Mouse (Mus musculus): ENCODE measurements around the gene Myo9a. TPM values are rescaled to one million over a fixed set of nuclear protein-coding genes. Genes with fewer than 3 reads are reported as not detected.

Myo9a gene
- polyA plus RNA-seq, 1 experiment = 4.1 TPM

- no peak within 1 kb of the TSS for H3K4me3 ChIP-seq (ENCODE audit: control insufficient read depth, insufficient read depth, low read length)
- H3K27me3 ChIP-seq (ENCODE audit: control insufficient read depth, insufficient read depth, low read length) = no peaks in the 10 kb centered on the region
- no peak for TF ChIP-seq POLR2A (IDR thresholded peaks at IDR 0.05; ENCODE audit: control insufficient read depth, extremely low read depth, insufficient read depth, low read length, poor library complexity)
- no peak for TF ChIP-seq CTCF (IDR thresholded peaks at IDR 0.05; ENCODE audit: borderline replicate concordance, control insufficient read depth, extremely low read depth, insufficient read depth, low read length, poor library complexity)
- no peak within 1 kb of the TSS for H3K27ac ChIP-seq (ENCODE audit: control insufficient read depth, insufficient read depth, low read length)
- 94% methylated on average over 10 of the region's 10 CpGs for WGBS
- H3K36me3 ChIP-seq (ENCODE audit: control insufficient read depth, insufficient read depth, low read length) = no peaks in the 10 kb centered on the region
- no peak for DNase-seq
- no peaks in the 10 kb centered on the region for H3K4me1 ChIP-seq (replicated peaks; ENCODE audit: control insufficient read depth, insufficient read depth, low read length)
These were observed 209.9 kb downstream of the Myo9a start, which contains the start of gene Nr2e3 for GRCm38 (mm10) chr9:59960559-59960958. Gene Nr2e3 (minus strand): TSS chr9:59960659.

GRCm38 (mm10) chr9:59961201-59961955 is 210.7 kb downstream of the Myo9a start:
- no peaks in the 10 kb centered on the region for H3K4me1 ChIP-seq (replicated peaks; ENCODE audit: control insufficient read depth, insufficient read depth, low read length)
- TF ChIP-seq CTCF (IDR thresholded peaks at IDR 0.05; ENCODE audit: borderline replicate concordance, control insufficient read depth, extremely low read depth, insufficient read depth, low read length, poor library complexity) = no peak
- no peak for TF ChIP-seq POLR2A (IDR thresholded peaks at IDR 0.05; ENCODE audit: control insufficient read depth, extremely low read depth, insufficient read depth, low read length, poor library complexity)
- H3K36me3 ChIP-seq (ENCODE audit: control insufficient read depth, insufficient read depth, low read length) = no peaks in the 10 kb centered on the region
- no peak overlapping the region for H3K4me3 ChIP-seq (ENCODE audit: control insufficient read depth, insufficient read depth, low read length)
- WGBS = 86% methylated on average over 14 of the region's 14 CpGs
- H3K27ac ChIP-seq (ENCODE audit: control insufficient read depth, insufficient read depth, low read length) = no peak overlapping the region
- H3K27me3 ChIP-seq (ENCODE audit: control insufficient read depth, insufficient read depth, low read length) = no peaks in the 10 kb centered on the region
- DNase-seq = no peak

GRCm38 (mm10) chr9:59964367-59964766 is 213.7 kb downstream of the Myo9a start:
- Histone ChIP-seq H3K4me3 (ENCODE audit: control insufficient read depth, insufficient read depth, low read length) (no peak overlapping the region), H3K4me1 (replicated peaks; ENCODE audit: control insufficient read depth, insufficient read depth, low read length) (no peaks in the 10 kb centered on the region), H3K27ac (ENCODE audit: control insufficient read depth, insufficient read depth, low read length) (no peak overlapping the region), H3K27me3 (ENCODE audit: control insufficient read depth, insufficient read depth, low read length) (no peaks in the 10 kb centered on the region), H3K36me3 (ENCODE audit: control insufficient read depth, insufficient read depth, low read length) (no peaks in the 10 kb centered on the region)
- WGBS = 57% methylated on average over 3 of the region's 3 CpGs
- no peak for DNase-seq
- TF ChIP-seq POLR2A (IDR thresholded peaks at IDR 0.05; ENCODE audit: control insufficient read depth, extremely low read depth, insufficient read depth, low read length, poor library complexity) (no peak), CTCF (IDR thresholded peaks at IDR 0.05; ENCODE audit: borderline replicate concordance, control insufficient read depth, extremely low read depth, insufficient read depth, low read length, poor library complexity) (no peak)

- Histone ChIP-seq H3K36me3 (ENCODE audit: control insufficient read depth, insufficient read depth, low read length) (no peaks in the 10 kb centered on the region), H3K27ac (ENCODE audit: control insufficient read depth, insufficient read depth, low read length) (no peak overlapping the region), H3K27me3 (ENCODE audit: control insufficient read depth, insufficient read depth, low read length) (no peaks in the 10 kb centered on the region), H3K4me3 (ENCODE audit: control insufficient read depth, insufficient read depth, low read length) (no peak overlapping the region), H3K4me1 (replicated peaks; ENCODE audit: control insufficient read depth, insufficient read depth, low read length) (no peaks in the 10 kb centered on the region)
- TF ChIP-seq POLR2A (IDR thresholded peaks at IDR 0.05; ENCODE audit: control insufficient read depth, extremely low read depth, insufficient read depth, low read length, poor library complexity) = no peak
- no peak for TF ChIP-seq CTCF (IDR thresholded peaks at IDR 0.05; ENCODE audit: borderline replicate concordance, control insufficient read depth, extremely low read depth, insufficient read depth, low read length, poor library complexity)
- WGBS = 94% methylated on average over 10 of the region's 10 CpGs
- DNase-seq = no peak
These were observed 214.3 kb downstream of the Myo9a start for GRCm38 (mm10) chr9:59965046-59965445.

GRCm38 (mm10) chr9:59969383-59969782 is 218.7 kb downstream of the Myo9a start:
- H3K27ac ChIP-seq (ENCODE audit: control insufficient read depth, insufficient read depth, low read length) = no peak overlapping the region
- H3K4me1 ChIP-seq (replicated peaks; ENCODE audit: control insufficient read depth, insufficient read depth, low read length) = no peaks in the 10 kb centered on the region
- H3K36me3 ChIP-seq (ENCODE audit: control insufficient read depth, insufficient read depth, low read length) = no peaks in the 10 kb centered on the region
- no peaks in the 10 kb centered on the region for H3K27me3 ChIP-seq (ENCODE audit: control insufficient read depth, insufficient read depth, low read length)
- peak; percentile 51 for DNase-seq
- no peak overlapping the region for H3K4me3 ChIP-seq (ENCODE audit: control insufficient read depth, insufficient read depth, low read length)
- 25% methylated on average over 6 of the region's 6 CpGs for WGBS
- peak; percentile 71; the same call in 1 of the 2 replicates for TF ChIP-seq CTCF (IDR thresholded peaks at IDR 0.05; ENCODE audit: borderline replicate concordance, control insufficient read depth, extremely low read depth, insufficient read depth, low read length, poor library complexity)
- TF ChIP-seq POLR2A (IDR thresholded peaks at IDR 0.05; ENCODE audit: control insufficient read depth, extremely low read depth, insufficient read depth, low read length, poor library complexity) = no peak

- H3K4me3 ChIP-seq (ENCODE audit: control insufficient read depth, insufficient read depth, low read length) = no peak overlapping the region
- TF ChIP-seq POLR2A (IDR thresholded peaks at IDR 0.05; ENCODE audit: control insufficient read depth, extremely low read depth, insufficient read depth, low read length, poor library complexity) (no peak), CTCF (IDR thresholded peaks at IDR 0.05; ENCODE audit: borderline replicate concordance, control insufficient read depth, extremely low read depth, insufficient read depth, low read length, poor library complexity) (no peak)
- no peak overlapping the region for H3K27ac ChIP-seq (ENCODE audit: control insufficient read depth, insufficient read depth, low read length)
- no peaks in the 10 kb centered on the region for H3K27me3 ChIP-seq (ENCODE audit: control insufficient read depth, insufficient read depth, low read length)
- WGBS = 86% methylated on average over 4 of the region's 4 CpGs
- no peaks in the 10 kb centered on the region for H3K36me3 ChIP-seq (ENCODE audit: control insufficient read depth, insufficient read depth, low read length)
- no peaks in the 10 kb centered on the region for H3K4me1 ChIP-seq (replicated peaks; ENCODE audit: control insufficient read depth, insufficient read depth, low read length)
- DNase-seq = no peak
These were observed 220.6 kb downstream of the Myo9a start for GRCm38 (mm10) chr9:59971263-59971662.

Other genes with a start within 250 kb of the Myo9a start
- gene Hexa, start 211.4 kb upstream of the Myo9a start, polyA plus RNA-seq (2012; rRNA removed) = 65.4 and 83.0 TPM in 2 replicates
- 0.23 and 0.35 TPM in 2 replicates for gene Tmem202, start 211.0 kb upstream of the Myo9a start, polyA plus RNA-seq (2012; rRNA removed)
- 0.10 TPM in 1 of 2 replicates, not detected in the other for gene Celf6, start 173.0 kb upstream of the Myo9a start, polyA plus RNA-seq (2012; rRNA removed)
- 45.3 and 62.9 TPM in 2 replicates for gene Parp6, start 133.6 kb upstream of the Myo9a start, polyA plus RNA-seq (2012; rRNA removed)
- gene Pkm, start 94.5 kb upstream of the Myo9a start, polyA plus RNA-seq (2012; rRNA removed) = 916 and 1,063 TPM in 2 replicates
- gene Gramd2, start 70.8 kb upstream of the Myo9a start, polyA plus RNA-seq (2012; rRNA removed) = 0.69 and 1.00 TPM in 2 replicates
- gene Senp8, start 186 bp upstream of the Myo9a start, polyA plus RNA-seq (2012; rRNA removed) = 2.4 and 3.2 TPM in 2 replicates
- gene Nr2e3, start 209.8 kb downstream of the Myo9a start, polyA plus RNA-seq (2012; rRNA removed) = not detected in 2 replicates

Measured in thymus, adult 2 months (tissue).